Mouse (Mus musculus) lung, postnatal 14 days (tissue): ENCODE results near the gene Neurod1.

Experiments used
- DNase-seq: peaks from one replicate; pipeline ENCODE4 v3.0.0; 2021

The Neurod1 gene

GRCm38 (mm10) chr2:79442906-79443305 lies 13.6 kb downstream of the Neurod1 start:
- no peak for DNase-seq

GRCm38 (mm10) chr2:79442227-79442626 lies 14.3 kb downstream of the Neurod1 start:
- DNase-seq: no peak

- DNase-seq: no peak
Measured at GRCm38 (mm10) chr2:79430061-79430460, 26.5 kb downstream of the Neurod1 start.

- DNase-seq: peak; percentile 17
Measured at GRCm38 (mm10) chr2:79429650-79430049, 26.9 kb downstream of the Neurod1 start.

GRCm38 (mm10) chr2:79429108-79429507 lies 27.4 kb downstream of the Neurod1 start:
- no peak for DNase-seq

- DNase-seq: no peak
Measured at GRCm38 (mm10) chr2:79428569-79429104, 27.9 kb downstream of the Neurod1 start.

GRCm38 (mm10) chr2:79428022-79428421 lies 28.5 kb downstream of the Neurod1 start:
- no peak for DNase-seq

GRCm38 (mm10) chr2:79421696-79422095 lies 34.9 kb downstream of the Neurod1 start:
- no peak for DNase-seq

- DNase-seq: no peak
Measured at GRCm38 (mm10) chr2:79414505-79414904, 42.0 kb downstream of the Neurod1 start.

GRCm38 (mm10) chr2:79410903-79411255 lies 45.7 kb downstream of the Neurod1 start:
- DNase-seq: no peak

GRCm38 (mm10) chr2:79410247-79410902 lies 46.2 kb downstream of the Neurod1 start:
- no peak for DNase-seq

- no peak for DNase-seq
Measured at GRCm38 (mm10) chr2:79405661-79406405, 50.7 kb downstream of the Neurod1 start.
